Mouse (Mus musculus) heart, embryonic 16.5 days (tissue): ENCODE data around the gene Larp4. TPM values are rescaled to one million over a fixed set of nuclear protein-coding genes. Genes with fewer than 3 reads are reported as not detected.

ENCODE experiments used
- ATAC-seq: fragments of 200-750 bp; cut with Nextera tagmentation; replicated peaks from 2 replicates; pipeline ENCODE4 v1.8.0; 2017; ENCODE audit warnings: moderate number of reproducible peaks; ENCODE audit not compliant: insufficient read depth, low FRiP score; ENCODE audit errors: extremely low read depth
- H3K27ac ChIP-seq: fragments of 300-500 bp; sonication (generic); 2 replicates; pipeline ENCODE4 v1.5.1; 2014; ENCODE audit warnings: mild to moderate bottlenecking, low read length, control low read depth, moderate library complexity
- H3K27me3 ChIP-seq: fragments of 300-500 bp; sonication (generic); 2 replicates; pipeline ENCODE4 v1.6.1; 2014; ENCODE audit warnings: low read length, mixed read lengths; ENCODE audit not compliant: control insufficient read depth, insufficient read depth
- H3K36me3 ChIP-seq: fragments of 300-500 bp; sonication (generic); 2 replicates; pipeline ENCODE4 v1.6.1; 2014; ENCODE audit not compliant: control insufficient read depth, insufficient read depth
- H3K4me1 ChIP-seq: fragments of 300-500 bp; sonication (generic); 2 replicates; pipeline ENCODE4 v1.6.1; 2014; ENCODE audit warnings: low read length, mixed read lengths; ENCODE audit not compliant: control insufficient read depth, insufficient read depth
- H3K4me2 ChIP-seq: fragments of 300-500 bp; sonication (generic); 2 replicates; pipeline ENCODE4 v1.6.1; 2014; ENCODE audit warnings: low read depth, mild to moderate bottlenecking, control low read depth, low read length
- H3K4me3 ChIP-seq: fragments of 300-500 bp; sonication (generic); 2 replicates; pipeline ENCODE4 v1.5.1; 2014; ENCODE audit warnings: mild to moderate bottlenecking, control low read depth, low read length
- H3K9ac ChIP-seq: fragments of 300-500 bp; sonication (generic); 2 replicates; pipeline ENCODE4 v1.6.1; 2014; ENCODE audit warnings: low read length, control low read depth
- H3K9me3 ChIP-seq: fragments of 300-500 bp; sonication (generic); replicated peaks from 2 replicates; pipeline ENCODE4 v1.6.1; 2016; ENCODE audit warnings: low read length; ENCODE audit not compliant: control insufficient read depth
- WGBS: fragments of 180-500 bp; shearing (Covaris S2); extraction: QIAGEN DNeasy Blood & Tissue Kit; methylation state at CpG from one replicate; pipeline ENCODE4 v1.1.7; 2014; 5-methylcytosine and 5-hydroxymethylcytosine counted together
- polyA plus RNA-seq: library from polyadenylated mRNA; unstranded; fragments of >200 nt; fragmentation: Nextera tagmentation; extraction: Ambion mirVana; gene quantifications from 2 replicates; pipeline ENCODE4 v1.2.1, GENCODE M21; 2015

Gene Larp4
- polyA plus RNA-seq, 1 experiment from 2014 or later, result 28.9 TPM

DNA sequence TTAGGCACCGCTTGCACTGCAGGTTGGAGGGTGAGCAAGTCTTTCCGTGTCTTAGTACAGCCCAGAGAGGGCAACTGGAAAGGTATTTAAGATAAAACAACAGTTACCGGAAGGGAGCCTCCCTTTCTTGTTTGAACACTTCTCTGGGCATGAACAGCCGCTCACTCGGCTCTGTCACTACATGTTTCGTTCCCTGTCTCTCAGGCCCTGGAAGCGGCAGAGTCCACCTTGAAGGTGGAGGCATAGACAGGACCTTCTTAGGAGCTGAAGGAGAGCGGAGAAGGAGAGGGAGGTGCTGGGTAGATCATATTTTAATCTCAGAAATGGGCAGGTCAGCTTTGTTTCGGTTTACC, 72.2 kb downstream of the Larp4 start:
- 54% methylated on average over 9 of the region's 9 CpGs for WGBS
- no peak for ATAC-seq
- Histone ChIP-seq H3K27ac (peak overlapping the region; percentile 33; the same call in 1 of the 2 replicates), H3K4me2 (peak overlapping the region; percentile 61), H3K4me3 (peak overlapping the region; percentile 6; the same call in 1 of the 2 replicates), H3K27me3 (no peaks in the 10 kb centered on the region), H3K4me1 (peaks cover 35% of the 10 kb centered on the region), H3K9ac (0 out of 2 replicates have a peak overlapping the region, but pooled peaks have one; percentile 8), H3K9me3 (no peaks in the 10 kb centered on the region), H3K36me3 (no peaks in the 10 kb centered on the region)

DNA sequence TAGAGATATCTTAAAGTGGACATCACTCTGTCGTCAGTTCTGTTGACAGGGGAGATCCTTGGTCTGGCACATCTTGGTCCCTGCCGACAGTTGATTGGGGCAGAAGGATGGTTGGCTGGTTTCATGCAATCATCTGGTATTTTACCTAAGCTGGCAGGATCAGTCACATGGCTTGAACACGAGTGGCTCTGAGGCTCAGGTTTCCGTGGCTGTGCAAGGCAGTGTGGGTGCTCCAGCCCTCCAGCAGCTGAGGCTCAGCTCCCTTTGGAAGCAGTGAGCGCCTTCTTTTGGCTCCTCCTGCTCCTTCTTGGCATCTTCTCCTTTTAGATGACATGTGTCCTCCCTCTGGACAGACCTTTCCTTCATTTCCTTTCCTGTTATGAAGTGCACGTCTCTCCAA, 75.7 kb downstream of the Larp4 start:
- Histone ChIP-seq H3K9me3 (no peaks in the 10 kb centered on the region), H3K9ac (no peak overlapping the region), H3K4me1 (peaks cover 26% of the 10 kb centered on the region), H3K27ac (no peak overlapping the region), H3K27me3 (no peaks in the 10 kb centered on the region), H3K4me2 (no peak overlapping the region), H3K4me3 (no peak overlapping the region), H3K36me3 (peaks cover 3% of the 10 kb centered on the region; the same call in 1 of the 2 replicates)
- ATAC-seq, result no peak
- 42% methylated on average over 6 of the region's 6 CpGs for WGBS

GRCm38 (mm10) chr15:100049496-100050087, 79.7 kb downstream of the Larp4 start:
- 79% methylated on average over 7 of the region's 7 CpGs for WGBS
- no peak for ATAC-seq
- no peak overlapping the region for H3K27ac ChIP-seq
- H3K4me1 ChIP-seq, result peaks cover 9% of the 10 kb centered on the region
- no peak overlapping the region for H3K4me3 ChIP-seq
- H3K9ac ChIP-seq, result no peak overlapping the region
- H3K4me2 ChIP-seq, result no peak overlapping the region
- peaks cover 3% of the 10 kb centered on the region; the same call in 1 of the 2 replicates for H3K36me3 ChIP-seq
- no peaks in the 10 kb centered on the region for H3K27me3 ChIP-seq
- no peaks in the 10 kb centered on the region for H3K9me3 ChIP-seq

DNA sequence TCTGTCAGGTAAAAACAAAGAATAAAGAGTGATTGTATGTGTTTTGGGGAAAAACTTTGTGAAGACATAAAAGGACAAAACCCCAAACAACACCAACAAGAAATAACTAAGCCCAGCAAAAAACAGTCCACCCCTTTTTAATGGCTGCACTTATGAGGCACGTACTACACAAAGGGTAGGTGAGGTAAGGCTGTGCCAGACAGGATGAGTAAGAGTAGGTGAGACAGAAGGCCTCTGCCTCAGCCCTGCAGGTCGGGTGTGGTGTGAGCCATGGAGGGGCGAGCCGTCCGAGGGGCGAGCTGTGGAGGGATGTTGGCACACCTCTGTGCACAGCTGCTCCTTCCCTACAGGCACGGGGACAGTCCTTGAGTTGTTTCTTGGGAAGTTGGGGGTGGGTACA, 81.1 kb downstream of the Larp4 start:
- no peak overlapping the region for H3K4me3 ChIP-seq
- no peak overlapping the region for H3K27ac ChIP-seq
- 86% methylated on average over 7 of the region's 7 CpGs for WGBS
- peaks cover 3% of the 10 kb centered on the region; the same call in 1 of the 2 replicates for H3K36me3 ChIP-seq
- no peak for ATAC-seq
- no peak overlapping the region for H3K9ac ChIP-seq
- no peaks in the 10 kb centered on the region for H3K27me3 ChIP-seq
- no peaks in the 10 kb centered on the region for H3K9me3 ChIP-seq
- peaks cover under 1% of the 10 kb centered on the region; the same call in 1 of the 2 replicates for H3K4me1 ChIP-seq
- no peak overlapping the region for H3K4me2 ChIP-seq

- peaks cover 3% of the 10 kb centered on the region; the same call in 1 of the 2 replicates for H3K36me3 ChIP-seq
- H3K9me3 ChIP-seq, result no peaks in the 10 kb centered on the region
- no peak overlapping the region for H3K4me3 ChIP-seq
- no peak for ATAC-seq
- 57% methylated on average over 3 of the region's 3 CpGs for whole genome bisulfite sequencing
- no peak overlapping the region for H3K27ac ChIP-seq
- H3K4me1 ChIP-seq, result 0 out of 2 replicates have a peak, but pooled peaks cover 2% of the 10 kb centered on the region
- H3K27me3 ChIP-seq, result no peaks in the 10 kb centered on the region
- no peak overlapping the region for H3K4me2 ChIP-seq
- no peak overlapping the region for H3K9ac ChIP-seq
Measured at GRCm38 (mm10) chr15:100052726-100053125, 82.9 kb downstream of the Larp4 start.

DNA sequence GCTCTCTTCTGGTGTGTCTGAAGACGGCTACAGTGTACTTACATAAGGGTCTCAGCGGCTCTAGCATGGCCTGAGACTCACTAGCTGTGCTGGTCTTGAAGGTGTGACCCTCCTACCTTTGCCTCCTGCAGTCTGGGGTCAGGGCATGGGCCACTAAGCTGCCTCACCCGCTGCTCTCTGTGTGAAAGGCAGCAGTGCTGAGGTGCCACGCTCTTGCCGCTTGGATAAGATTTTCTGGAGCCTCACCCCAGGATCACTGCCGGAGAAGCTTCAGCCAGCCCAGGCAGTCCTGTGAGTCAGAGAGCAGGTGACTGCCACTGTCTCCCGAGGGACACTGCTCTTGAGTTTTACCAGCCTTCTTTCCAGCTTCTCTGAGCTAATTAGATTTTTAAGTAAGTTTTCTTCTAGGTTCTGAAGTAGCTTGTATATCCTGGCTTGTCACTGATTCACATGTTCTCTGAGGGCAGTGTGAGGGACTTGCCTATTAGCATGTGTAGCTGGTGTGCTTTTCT, 86.6 kb downstream of the Larp4 start:
- H3K9me3 ChIP-seq, result no peaks in the 10 kb centered on the region
- H3K36me3 ChIP-seq, result no peaks in the 10 kb centered on the region
- ATAC-seq, result no peak
- H3K4me1 ChIP-seq, result peaks cover 9% of the 10 kb centered on the region; the same call in 1 of the 2 replicates
- no peak overlapping the region for H3K4me2 ChIP-seq
- H3K4me3 ChIP-seq, result no peak overlapping the region
- WGBS, result 81% methylated on average over 7 of the region's 7 CpGs
- no peak overlapping the region for H3K9ac ChIP-seq
- H3K27me3 ChIP-seq, result no peaks in the 10 kb centered on the region
- H3K27ac ChIP-seq, result no peak overlapping the region

GRCm38 (mm10) chr15:100057698-100058097, 87.8 kb downstream of the Larp4 start:
- H3K36me3 ChIP-seq, result no peaks in the 10 kb centered on the region
- H3K9ac ChIP-seq, result no peak overlapping the region
- no peaks in the 10 kb centered on the region for H3K27me3 ChIP-seq
- ATAC-seq, result no peak
- peaks cover 12% of the 10 kb centered on the region; the same call in 1 of the 2 replicates for H3K4me1 ChIP-seq
- no peak overlapping the region for H3K4me3 ChIP-seq
- WGBS, result 74% methylated on average over 3 of the region's 3 CpGs
- no peak overlapping the region for H3K27ac ChIP-seq
- no peaks in the 10 kb centered on the region for H3K9me3 ChIP-seq
- H3K4me2 ChIP-seq, result no peak overlapping the region

- Histone ChIP-seq H3K9ac (no peak overlapping the region), H3K27me3 (no peaks in the 10 kb centered on the region), H3K27ac (no peak overlapping the region), H3K4me3 (no peak overlapping the region), H3K36me3 (no peaks in the 10 kb centered on the region), H3K4me2 (no peak overlapping the region), H3K4me1 (peaks cover 14% of the 10 kb centered on the region; the same call in 1 of the 2 replicates), H3K9me3 (no peaks in the 10 kb centered on the region)
- WGBS, result 74% methylated on average over 3 of the region's 3 CpGs
- ATAC-seq, result no peak
Measured at GRCm38 (mm10) chr15:100058143-100058542, 88.3 kb downstream of the Larp4 start.

DNA sequence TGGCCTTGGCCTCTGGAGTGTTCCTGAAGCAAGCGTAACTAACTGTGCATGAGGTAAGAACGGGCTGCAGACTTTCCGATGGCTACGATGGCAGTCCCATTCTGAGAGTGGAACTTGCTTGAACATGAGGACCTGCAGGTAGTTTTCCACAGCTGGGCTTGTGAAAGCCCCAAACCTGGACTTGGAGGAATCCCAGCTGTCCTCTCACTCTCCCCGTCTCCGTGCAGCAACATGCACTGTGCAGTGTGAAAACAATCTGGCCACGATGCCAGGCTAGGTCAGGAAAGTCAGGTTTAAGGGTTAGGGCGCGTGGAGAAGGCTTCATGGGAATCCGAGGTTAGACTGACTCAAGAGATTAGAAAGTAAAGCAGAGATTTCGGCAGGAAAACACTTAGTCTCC, 89.0 kb downstream of the Larp4 start:
- peaks cover 16% of the 10 kb centered on the region; the same call in 1 of the 2 replicates for H3K4me1 ChIP-seq
- 60% methylated on average over 11 of the region's 11 CpGs for WGBS
- no peaks in the 10 kb centered on the region for H3K36me3 ChIP-seq
- no peak overlapping the region for H3K4me2 ChIP-seq
- H3K9ac ChIP-seq, result no peak overlapping the region
- no peaks in the 10 kb centered on the region for H3K9me3 ChIP-seq
- H3K27me3 ChIP-seq, result no peaks in the 10 kb centered on the region
- no peak overlapping the region for H3K27ac ChIP-seq
- no peak overlapping the region for H3K4me3 ChIP-seq
- ATAC-seq, result no peak
